Comparison of ENCODE assay signal across 8 mouse cellular contexts in the genomic region with DNA sequence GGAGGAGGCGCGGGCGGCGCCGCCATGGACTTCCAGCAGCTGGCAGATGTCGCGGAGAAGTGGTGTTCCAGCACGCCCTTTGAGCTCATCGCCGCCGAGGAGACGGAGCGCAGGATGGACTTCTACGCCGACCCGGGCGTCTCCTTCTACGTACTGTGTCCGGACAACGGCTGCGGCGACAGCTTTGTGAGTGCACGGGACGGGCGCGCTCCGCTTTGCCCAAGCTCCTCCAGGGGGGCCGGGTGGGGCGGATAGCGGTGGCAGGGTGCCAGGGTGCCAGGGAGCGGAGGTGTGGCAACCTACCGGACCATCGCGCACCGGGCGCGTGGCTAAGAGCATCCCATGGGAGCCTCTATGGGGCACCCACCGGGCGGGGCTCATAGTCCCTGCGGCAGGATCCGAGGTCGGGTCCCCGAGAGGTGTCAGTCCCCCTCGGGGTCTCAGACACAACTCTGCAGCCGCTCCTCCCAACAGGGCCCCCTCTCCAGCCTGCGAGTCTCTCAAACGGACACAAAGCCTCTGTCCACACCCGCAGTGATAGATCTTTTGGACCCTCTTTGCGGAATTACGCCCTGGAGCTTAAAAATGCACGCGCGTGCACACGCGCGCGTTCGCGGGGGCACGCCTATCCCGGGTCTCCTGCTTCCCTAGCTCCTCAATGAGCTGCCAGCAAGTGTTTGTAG. TPM values are rescaled to one million over a fixed set of nuclear protein-coding genes. Genes with fewer than 3 reads are reported as not detected.
DNase-seq lines count a peak whose midpoint lies in the region; ATAC-seq and TF ChIP-seq lines count a peak whose summit lies in the region.

No protein-coding gene starts in this region.

- intact Hi-C loops in left cerebral cortex, adult 2 months (cut with DNase I): loop anchor here (2.0 to 5.0 kb wide), 2 partner anchors 50 to 89 kb away; no protein-coding TSS in a partner anchor
- intact Hi-C loops in left cerebral cortex, postnatal 10 days (cut with DNase I): loop anchor here (5.0 kb wide), 1 partner anchor 85 kb away; the partner anchor contains the start of genes Fkbp14 and Plekha8
- intact Hi-C loops in left cerebral cortex, postnatal 36 days (cut with DNase I): loop anchor here (2.0 kb wide), 1 partner anchor 87 kb away; the partner anchor contains the start of gene Plekha8
- intact Hi-C loops in gastrocnemius, postnatal 36 days (cut with DNase I): loop anchor here (5.0 kb wide), 1 partner anchor 85 kb away; the partner anchor contains the start of genes Fkbp14 and Plekha8

- TF ChIP-seq POLR2A in embryonic fibroblast, embryonic 13.5 days (IDR thresholded peaks at IDR 0.05; ENCODE audit: low read depth, low read length): peak; percentile 40; the same call in 1 of the 2 replicates

- CTCF ChIA-PET in Patski (lab: Charles Lee): no interaction called here

- peak overlapping the region; percentile 81 for H3K4me3 ChIP-seq in left cerebral cortex, adult 2 months
- H3K4me3 ChIP-seq in embryonic fibroblast, embryonic 13.5 days (ENCODE audit: insufficient read depth, low read length): peak overlapping the region; percentile 86
- H3K4me3 ChIP-seq in neural tube, embryonic 13.5 days: peak overlapping the region; percentile 94

- H3K27ac ChIP-seq in left cerebral cortex, adult 2 months: peak overlapping the region; percentile 90
- no peak overlapping the region for H3K27ac ChIP-seq in embryonic fibroblast, embryonic 13.5 days (ENCODE audit: insufficient read depth, low read length)
- peak overlapping the region; percentile 86 for H3K27ac ChIP-seq in neural tube, embryonic 13.5 days (replicated peaks)

- in situ Hi-C loops in Patski (cut with MboI; ENCODE audit: low pct_unique_long_range_greater_than_20kb): no loop called here

- H3K4me2 ChIP-seq in neural tube, embryonic 13.5 days: peak overlapping the region; percentile 87

- no peaks in the 10 kb centered on the region for H3K4me1 ChIP-seq in embryonic fibroblast, embryonic 13.5 days (ENCODE audit: control insufficient read depth, insufficient read depth, low read length)
- peaks cover 35% of the 10 kb centered on the region for H3K4me1 ChIP-seq in neural tube, embryonic 13.5 days (replicated peaks)

- no peak for TF ChIP-seq CTCF in left cerebral cortex, adult 2 months (IDR thresholded peaks at IDR 0.05)
- TF ChIP-seq CTCF in Patski (IDR thresholded peaks at IDR 0.05): no peak
- TF ChIP-seq CTCF in embryonic fibroblast, embryonic 13.5 days (IDR thresholded peaks at IDR 0.05; ENCODE audit: borderline replicate concordance, insufficient read depth, low read length): no peak

- no peaks in the 10 kb centered on the region for H3K36me3 ChIP-seq in neural tube, embryonic 13.5 days

- peak; percentile 34 for ATAC-seq in Patski
- ATAC-seq in neural tube, embryonic 13.5 days (ENCODE audit: low read depth): peak; percentile 74

- H3K27me3 ChIP-seq in Patski: peaks cover 11% of the 10 kb centered on the region
- H3K27me3 ChIP-seq in neural tube, embryonic 13.5 days: peaks cover 20% of the 10 kb centered on the region; the same call in 1 of the 2 replicates

- WGBS in neural tube, embryonic 13.5 days: under 1% methylated on average over 61 of the region's 61 CpGs

- POLR2A ChIA-PET in Patski (lab: Charles Lee): no interaction called here

- DNase-seq in left cerebral cortex, adult 2 months (ENCODE audit: extremely low spot score in 1 of 2, low spot score in 2 of 2): no peak
- DNase-seq in left cerebral cortex, postnatal 10 days (ENCODE audit: extremely low spot score in 1 of 2, low spot score in 2 of 2): no peak
- no peak for DNase-seq in Patski (ENCODE audit: low read depth, low spot score)
- peak; percentile 34 to 35 for DNase-seq in left cerebral cortex, postnatal 36 days (ENCODE audit: low spot score in 2 of 2)
- DNase-seq in gastrocnemius, postnatal 36 days: no peak
- no peak for DNase-seq in urinary bladder, postnatal 4 days (ENCODE audit: low spot score in 2 of 2)

- H3K9me3 ChIP-seq in neural tube, embryonic 13.5 days: no peaks in the 10 kb centered on the region

- peak overlapping the region; percentile 89 for H3K9ac ChIP-seq in neural tube, embryonic 13.5 days

RNA-seq across cellular contexts. Expression of gene Mturn, which starts 0.5 kb away (rescaled TPM):
- total RNA-seq in left cerebral cortex, adult 2 months (2021): 10 to 100 TPM; 98.5 to 99.6 TPM
- 100 to 1,000 TPM; 146 to 177 TPM for total RNA-seq in left cerebral cortex, postnatal 10 days (2021)
- polyA plus RNA-seq in Patski (2021): 3.6 TPM
- 1.3 and 1.8 TPM in 2 replicates for polyA plus RNA-seq in embryonic fibroblast, embryonic 13.5 days (2011; ENCODE audit: insufficient read length, low read depth, missing spikeins)
- total RNA-seq in left cerebral cortex, postnatal 36 days (2021): 10 to 100 TPM; 93.9 to 96.4 TPM
- polyA plus RNA-seq in neural tube, embryonic 13.5 days (2015; fragmentation: Nextera tagmentation; extraction: Ambion mirVana): 60.5 and 63.4 TPM in 2 replicates
- total RNA-seq in gastrocnemius, postnatal 36 days (2021): 1 to 10 TPM; 5.3 to 6.1 TPM

Comparison
In these comparisons a context has a peak if more than half of its experiments do, and no peak if none do; other contexts are left out.
1. DNase-seq: peak in left cerebral cortex, postnatal 36 days (2 of 2); none in left cerebral cortex, adult 2 months (0 of 2), left cerebral cortex, postnatal 10 days (0 of 2), Patski (single experiment), gastrocnemius, postnatal 36 days (0 of 2) and urinary bladder, postnatal 4 days (0 of 2).
2. RNA of gene Mturn, which starts 0.5 kb away (total RNA-seq): 146 to 177 TPM in left cerebral cortex, postnatal 10 days, 98.5 to 99.6 TPM in left cerebral cortex, adult 2 months and 93.9 to 96.4 TPM in left cerebral cortex, postnatal 36 days; 5.3 to 6.1 TPM in gastrocnemius, postnatal 36 days; every median in the first group is over 10 times any median in the second.
3. Peak in every context shown above with its lines, with median percentiles within 50 percentile points of each other: H3K4me3 ChIP-seq.